Mouse (Mus musculus): ENCODE data around the gene Hecw2.

The Hecw2 gene

DNA sequence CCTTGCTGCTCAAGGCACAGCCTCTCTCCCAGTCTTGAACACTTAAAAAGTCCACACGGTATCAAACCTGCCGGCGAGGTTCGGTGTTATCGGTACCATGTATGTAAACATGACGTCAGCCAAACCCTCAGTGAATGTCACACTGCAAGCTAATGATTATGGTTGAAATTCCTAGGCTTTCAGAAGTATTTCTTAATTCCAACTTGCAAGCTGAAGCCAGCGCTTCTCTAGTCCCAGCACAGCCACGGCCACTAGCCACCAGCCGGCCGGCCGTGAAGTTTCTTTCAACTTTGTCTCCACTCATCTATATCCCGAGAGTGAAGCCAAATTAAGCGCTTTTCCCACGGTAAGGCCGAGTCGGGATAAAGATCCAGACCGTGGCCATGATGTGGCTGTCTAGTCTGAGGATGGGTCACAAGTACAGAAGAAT lies 410.7 kb downstream of the Hecw2 start:
- in situ Hi-C loops (cut with MboI), result no loop called here

DNA sequence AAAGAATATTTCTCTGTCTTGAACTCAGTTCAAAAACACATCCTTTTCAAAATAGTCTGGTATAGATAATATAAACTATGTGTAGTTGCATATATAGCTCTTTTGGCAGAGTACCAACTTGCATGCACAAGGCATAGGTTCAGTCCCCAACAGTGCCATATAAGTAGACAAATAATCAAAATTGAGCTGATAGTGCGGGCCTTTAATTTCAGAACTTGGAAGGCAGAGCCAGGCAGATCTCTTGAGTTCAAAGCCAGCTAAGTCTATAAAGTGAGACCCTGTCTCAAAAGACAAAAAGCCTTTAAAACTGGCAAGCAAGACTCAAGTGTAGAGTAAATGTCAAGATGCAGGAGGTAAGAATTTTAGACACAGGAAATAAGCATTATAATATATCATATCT lies 412.0 kb downstream of the Hecw2 start:
- in situ Hi-C loops (cut with MboI), result no loop called here

DNA sequence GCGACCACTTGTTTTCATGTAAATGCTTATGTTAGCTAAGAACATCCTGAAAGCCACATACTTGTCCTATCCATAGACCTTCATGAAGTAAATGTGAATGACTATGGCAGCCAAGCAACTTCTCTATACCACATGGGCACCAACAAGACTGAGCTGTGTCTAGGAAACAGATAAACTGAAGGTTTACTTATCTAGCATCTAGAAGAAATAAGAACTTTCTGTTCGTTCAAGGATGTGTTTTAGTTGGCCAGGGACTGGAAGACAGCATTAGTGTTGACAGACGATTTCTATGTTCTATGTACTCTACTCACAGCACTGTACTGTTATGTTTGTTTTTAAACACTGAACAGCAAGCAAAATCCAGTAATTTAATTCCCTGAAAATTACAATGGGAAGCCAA lies 412.9 kb downstream of the Hecw2 start:
- in situ Hi-C loops (cut with MboI), result no loop called here

- in situ Hi-C loops (cut with MboI), result no loop called here
Measured at GRCm38 (mm10) chr1:53781311-53781710, 413.7 kb downstream of the Hecw2 start.

DNA sequence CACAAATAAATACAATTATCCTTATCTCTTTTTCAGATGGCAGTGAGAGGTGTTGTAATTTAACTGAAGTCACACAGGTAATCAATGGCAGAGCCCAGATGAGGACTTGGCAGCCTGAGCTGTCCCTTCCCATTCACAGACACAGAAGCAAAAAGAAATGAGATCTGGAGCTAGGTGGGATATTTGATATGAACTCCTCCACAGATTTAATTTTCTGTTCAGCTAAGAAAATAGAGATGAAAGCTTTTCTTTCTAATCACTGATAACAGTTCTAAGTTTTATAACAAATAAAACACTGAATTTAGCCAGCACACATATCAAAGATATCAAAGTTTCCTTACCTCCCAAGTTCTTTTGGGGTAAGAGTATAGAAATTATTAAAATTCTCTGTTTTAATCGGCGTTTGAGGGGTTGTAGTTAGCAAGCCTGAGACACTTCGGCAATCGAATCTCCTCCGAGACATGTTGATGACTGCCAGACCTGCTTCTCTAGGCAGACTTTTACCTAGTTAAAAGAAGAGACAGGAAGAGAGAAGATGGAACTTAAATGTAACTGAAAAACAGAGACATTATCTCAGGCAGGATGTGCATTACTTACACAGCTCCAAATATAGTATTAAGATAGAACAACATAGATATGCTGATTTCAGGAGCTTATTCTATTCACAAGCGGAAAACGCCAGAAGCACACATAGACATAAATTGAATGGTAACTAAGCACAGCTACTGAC lies 418.6 kb downstream of the Hecw2 start:
- in situ Hi-C loops (cut with MboI), result loop anchor here (5.0 kb wide), 1 partner anchor 76 kb away; no protein-coding TSS in a partner anchor

DNA sequence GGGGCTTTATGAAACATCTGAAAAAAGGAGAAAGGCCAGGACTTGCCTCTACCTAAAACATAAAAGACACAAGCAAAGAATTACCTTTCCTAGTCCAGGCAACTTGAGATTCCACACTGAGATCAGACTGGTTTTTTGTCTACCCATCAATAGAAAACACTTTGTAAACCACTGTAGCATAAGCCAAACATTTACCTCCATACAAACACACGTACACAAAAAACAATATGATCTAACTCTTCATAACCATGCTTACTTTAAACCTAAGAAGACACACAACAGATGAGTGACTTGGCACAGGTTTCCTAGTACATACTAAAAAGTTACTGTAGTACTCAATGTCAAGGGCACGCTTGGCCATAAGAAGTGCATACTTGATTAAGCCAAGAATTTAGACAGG lies 419.4 kb downstream of the Hecw2 start:
- in situ Hi-C loops (cut with MboI), result loop anchor here (5.0 kb wide), 1 partner anchor 77 kb away; no protein-coding TSS in a partner anchor

GRCm38 (mm10) chr1:53775036-53775435 lies 419.9 kb downstream of the Hecw2 start:
- in situ Hi-C loops (cut with MboI), result loop anchor here (5.0 kb wide), 1 partner anchor 77 kb away; no protein-coding TSS in a partner anchor

- in situ Hi-C loops (cut with MboI), result loop anchor here (5.0 kb wide), 1 partner anchor 113 kb away; no protein-coding TSS in a partner anchor
Measured at GRCm38 (mm10) chr1:53774571-53774970, 420.4 kb downstream of the Hecw2 start.

- in situ Hi-C loops (cut with MboI), result loop anchor here (5.0 kb wide), 1 partner anchor 113 kb away; no protein-coding TSS in a partner anchor
Measured at GRCm38 (mm10) chr1:53773994-53774393, 421.0 kb downstream of the Hecw2 start.

DNA sequence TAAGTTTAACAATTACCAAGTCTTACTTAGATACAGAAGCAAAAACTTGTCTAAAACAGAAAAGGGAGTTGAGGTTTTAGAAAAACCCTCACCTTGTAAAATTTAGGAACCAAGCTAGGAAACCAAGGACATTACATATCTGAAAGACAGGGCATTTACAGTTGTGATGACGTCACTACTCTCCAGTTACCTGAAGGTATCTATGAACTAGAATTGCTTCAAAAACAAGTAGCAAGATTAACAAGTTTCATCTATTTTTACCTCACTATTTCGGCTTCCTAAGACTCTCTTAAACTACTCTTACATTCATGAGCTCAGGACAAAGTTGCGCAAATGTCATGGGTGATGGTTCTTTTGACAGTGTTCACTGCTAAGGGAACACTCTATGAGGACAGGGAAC lies 422.0 kb downstream of the Hecw2 start:
- in situ Hi-C loops (cut with MboI), result loop anchor here (5.0 kb wide), 1 partner anchor 114 kb away; no protein-coding TSS in a partner anchor

DNA sequence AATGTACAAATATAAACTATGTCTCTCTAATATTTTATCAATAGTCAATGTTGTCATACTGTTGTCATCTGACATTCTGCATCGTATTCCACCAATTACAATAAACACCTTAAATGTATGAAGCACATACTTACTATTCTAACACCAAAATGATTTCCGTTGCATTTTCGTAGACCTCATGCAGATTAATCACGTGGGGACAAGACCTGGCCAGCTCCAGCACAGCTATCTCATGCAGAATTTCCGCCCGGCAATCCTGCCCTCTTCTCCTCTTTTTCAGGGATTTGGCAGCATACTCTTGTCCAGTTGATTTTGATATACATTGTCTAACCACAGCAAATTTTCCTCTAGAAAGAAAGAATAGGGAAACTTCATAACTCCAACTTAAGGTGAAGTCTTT lies 423.5 kb downstream of the Hecw2 start:
- in situ Hi-C loops (cut with MboI), result loop anchor here (5.0 kb wide), 1 partner anchor 116 kb away; no protein-coding TSS in a partner anchor

- in situ Hi-C loops (cut with MboI), result no loop called here
Measured at GRCm38 (mm10) chr1:53766112-53766511, 428.9 kb downstream of the Hecw2 start.

- in situ Hi-C loops (cut with MboI), result no loop called here
Measured at GRCm38 (mm10) chr1:53757316-53757715, 437.7 kb downstream of the Hecw2 start.

Data from mature B cell (primary cell).